Mouse (Mus musculus): Measurements from ENCODE around the gene Stim1.

DNA sequence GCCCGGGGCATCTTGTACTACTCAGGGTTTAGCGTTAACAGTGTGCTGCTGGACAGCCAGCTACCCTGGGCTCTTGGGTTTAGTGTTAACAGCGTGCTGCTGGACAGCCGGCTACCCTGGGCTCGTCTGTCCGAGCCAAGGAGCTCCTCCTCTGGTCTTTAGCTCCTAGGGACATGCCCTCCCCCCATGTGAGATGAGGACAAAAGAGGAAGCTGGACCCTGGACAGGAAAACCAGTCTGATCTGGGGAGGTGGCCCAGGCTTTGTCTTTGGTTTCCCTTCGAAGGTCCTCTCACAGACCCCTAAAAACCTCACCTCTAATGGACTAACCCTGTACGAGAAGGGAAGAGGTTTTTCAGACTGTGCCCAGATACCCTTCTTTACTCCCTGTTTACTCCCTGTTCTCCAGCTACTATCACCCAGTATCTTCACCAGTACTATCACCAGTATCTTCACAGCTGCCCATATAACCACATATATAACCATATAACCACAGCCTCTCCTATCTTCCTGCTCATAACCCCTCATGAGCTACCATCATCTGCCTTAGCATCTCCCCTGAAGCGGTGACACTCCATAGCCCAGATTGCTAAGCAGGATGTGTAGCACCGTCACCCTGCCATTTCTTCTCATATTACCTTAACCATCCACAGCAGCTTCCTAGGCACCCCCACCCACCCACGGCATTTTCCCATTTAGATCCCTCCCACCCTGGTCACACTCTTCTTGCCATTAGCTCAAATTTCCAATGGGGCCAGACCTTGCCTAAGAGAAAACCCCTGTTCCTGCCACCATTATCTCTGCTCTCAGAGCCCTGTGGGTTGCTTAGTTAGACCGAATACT, 20.4 kb upstream of the Stim1 start:
- TF ChIP-seq CTCF (IDR thresholded peaks at IDR 0.05; ENCODE audit: low read depth) (no peak), EP300 (IDR thresholded peaks at IDR 0.05; ENCODE audit: low read depth) (no peak)

All from liver, postnatal 0 days (tissue).